Mouse (Mus musculus) c-Kit-positive CD71-positive TER-119-positive erythroid progenitor cells, embryonic 14.5 days (primary cell): ENCODE results near the gene Usp25.

Source experiments
- DNase-seq: peaks from one replicate; pipeline ENCODE4 v3.0.0-alpha.2; 2013; ENCODE audit warnings: low spot score

The Usp25 gene

DNA sequence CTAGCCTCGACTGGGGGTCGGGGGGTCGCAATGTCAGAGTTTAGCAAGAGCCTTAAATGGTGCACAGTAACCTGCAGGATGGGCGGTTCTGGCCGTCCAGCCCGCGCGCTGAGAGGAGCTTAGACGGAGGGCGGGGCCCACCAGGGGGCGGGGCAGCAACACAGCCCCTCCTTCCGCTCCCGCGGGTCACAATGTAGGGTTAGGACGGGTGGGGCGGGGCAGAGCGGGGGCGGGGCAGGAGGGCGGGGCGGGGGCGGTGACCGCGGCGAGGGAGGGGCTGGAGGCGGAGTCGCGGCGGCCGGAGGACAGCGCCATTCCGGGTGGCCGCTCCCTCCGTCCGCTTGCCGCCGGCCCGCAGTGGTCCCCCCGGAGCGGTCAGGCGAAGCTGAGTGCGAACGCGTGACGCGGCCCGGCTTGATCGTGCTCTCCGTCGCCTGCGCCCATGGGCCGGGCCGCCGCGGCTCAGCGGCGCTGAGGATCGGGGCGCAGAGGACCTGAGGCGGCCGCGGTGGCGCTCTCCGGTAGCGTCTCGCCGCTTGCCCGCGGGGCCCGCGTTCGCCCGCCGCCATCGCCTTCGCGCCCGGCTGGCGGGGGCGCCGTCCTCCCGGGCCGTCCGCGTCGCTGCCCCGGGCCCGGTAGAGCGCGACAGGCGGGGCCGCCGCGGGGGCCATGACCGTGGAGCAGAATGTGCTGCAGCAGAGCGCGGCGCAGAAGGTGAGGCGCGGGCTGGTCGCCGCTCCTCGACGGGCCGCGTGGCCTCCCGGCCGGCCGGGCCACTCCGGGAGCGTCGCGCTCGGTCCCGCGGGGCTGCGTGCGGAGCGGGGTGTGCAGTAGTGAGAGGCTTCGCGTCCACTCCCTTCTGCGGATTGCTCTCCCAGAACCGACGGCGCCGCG lies at the start of gene Usp25:
TSS of gene Usp25 (plus strand) at position 280 of the 894 bp plus-strand sequence.
- peak; percentile 89 for DNase-seq

DNA sequence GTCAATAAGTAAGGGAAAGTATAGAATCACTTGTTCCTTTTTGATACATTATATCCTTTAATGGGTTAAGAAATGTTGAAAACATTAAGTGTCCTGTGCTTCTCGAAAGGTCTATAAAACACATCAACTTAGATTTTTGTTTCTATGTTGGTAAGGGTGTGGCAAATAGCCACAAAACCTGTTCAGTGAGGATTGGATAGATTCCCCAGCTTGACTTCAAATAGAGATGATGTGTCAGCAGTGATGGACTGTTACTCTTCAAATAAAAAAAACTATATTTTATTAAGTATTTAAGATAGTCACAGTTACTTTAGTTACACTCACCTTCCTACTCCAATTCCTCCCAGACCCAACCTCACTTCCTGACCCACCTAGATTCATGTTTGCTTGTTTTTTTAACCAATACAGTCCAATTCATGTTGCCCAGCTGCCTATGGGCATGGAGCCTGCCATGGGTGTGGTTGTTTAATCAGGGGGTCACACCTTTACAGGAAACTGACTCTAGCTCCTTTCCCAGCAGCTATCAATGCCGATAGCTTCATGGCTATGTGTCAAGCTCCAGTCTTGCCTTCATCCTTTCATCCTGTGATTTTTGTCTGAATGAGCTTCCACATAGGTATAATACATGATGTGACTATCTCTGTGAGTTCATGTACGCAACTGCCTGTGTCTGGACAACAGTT lies 45.8 kb upstream of the Usp25 start:
- peak; percentile 18 for DNase-seq

DNA sequence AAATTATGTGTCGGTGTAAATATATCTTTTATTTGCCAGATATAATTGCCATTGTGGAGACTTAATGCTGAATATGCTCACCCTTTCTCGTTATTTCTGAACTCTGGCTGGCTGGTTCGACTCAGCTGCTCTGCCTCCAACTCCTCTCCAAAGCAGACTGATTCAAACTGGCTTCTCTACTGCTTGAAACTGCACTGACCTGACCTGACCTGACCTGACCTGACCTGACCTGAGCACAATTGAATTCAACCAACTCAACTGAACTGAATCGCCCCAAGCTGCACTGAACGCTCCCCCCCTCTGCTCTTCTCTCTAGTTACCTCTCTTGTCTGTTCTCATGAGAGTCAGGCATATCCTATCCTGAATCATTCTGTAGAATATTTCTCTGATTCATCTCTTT lies 42.3 kb upstream of the Usp25 start:
- no peak for DNase-seq

DNA sequence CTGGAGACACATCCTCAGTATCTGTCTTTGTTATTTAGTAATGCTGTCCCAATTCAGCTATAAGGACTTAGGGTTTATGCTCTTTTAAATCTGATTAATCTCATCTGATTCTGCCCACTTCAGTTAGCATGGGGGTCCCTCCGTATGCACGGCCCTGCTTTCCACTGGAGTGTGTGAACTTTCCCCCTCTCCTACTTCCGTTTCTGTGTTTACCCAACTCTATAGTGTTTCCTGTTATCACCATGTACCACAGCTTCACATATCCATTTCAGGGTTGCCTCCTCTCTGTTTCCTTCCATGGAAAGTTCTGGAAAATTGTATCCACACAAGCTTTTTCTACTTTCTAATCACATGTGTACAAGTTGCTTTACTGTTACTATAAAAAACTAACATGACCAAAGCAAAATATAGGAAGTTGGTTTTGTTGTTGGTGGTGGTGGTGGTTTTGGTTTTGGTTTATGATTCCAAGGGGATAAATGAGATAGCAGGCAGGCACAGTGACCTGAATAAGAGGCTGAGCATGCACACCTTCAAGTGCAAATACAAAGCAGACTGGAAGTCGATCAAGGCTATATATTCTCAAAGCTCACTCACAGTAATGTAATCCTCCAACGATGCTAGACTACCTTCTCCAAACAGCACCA lies 36.6 kb upstream of the Usp25 start:
- no peak for DNase-seq

DNA sequence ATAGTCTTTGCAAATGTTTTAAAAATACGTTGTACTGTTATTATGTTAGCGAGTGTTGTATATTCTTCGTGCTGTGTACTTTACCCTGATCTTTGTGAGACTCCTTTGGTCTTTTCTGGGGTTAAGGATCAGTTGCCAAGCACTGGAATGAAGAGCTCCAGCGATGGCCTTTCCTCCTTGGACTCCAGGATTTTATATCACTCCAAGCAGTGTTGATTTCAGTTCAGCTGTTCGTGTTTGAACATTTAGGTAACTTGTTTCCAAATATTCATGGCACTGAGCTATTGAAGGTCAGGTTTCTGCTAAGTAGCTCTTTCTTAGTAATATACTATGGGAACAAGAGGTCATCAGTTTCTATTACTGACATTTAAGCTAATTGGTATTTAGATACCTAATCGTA lies 29.8 kb upstream of the Usp25 start:
- no peak for DNase-seq

DNA sequence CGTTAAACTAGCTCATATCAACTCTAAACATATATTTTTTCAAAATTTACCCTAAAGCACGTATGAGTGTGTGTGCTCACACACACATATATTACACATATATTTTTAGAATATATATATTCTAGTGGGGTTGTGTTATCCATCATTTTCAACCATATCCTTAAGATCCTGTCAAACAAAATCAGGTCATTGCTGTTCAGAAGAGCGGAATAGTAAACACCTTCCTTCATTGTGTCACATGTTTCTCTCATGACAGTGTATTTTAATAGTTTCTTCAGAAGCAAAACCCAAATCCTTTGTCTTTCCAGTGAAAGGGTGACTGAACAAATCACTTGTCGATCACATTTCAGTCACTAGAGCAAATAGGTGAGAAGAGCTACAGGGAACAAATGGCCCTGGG lies 25.8 kb upstream of the Usp25 start:
- DNase-seq = no peak

DNA sequence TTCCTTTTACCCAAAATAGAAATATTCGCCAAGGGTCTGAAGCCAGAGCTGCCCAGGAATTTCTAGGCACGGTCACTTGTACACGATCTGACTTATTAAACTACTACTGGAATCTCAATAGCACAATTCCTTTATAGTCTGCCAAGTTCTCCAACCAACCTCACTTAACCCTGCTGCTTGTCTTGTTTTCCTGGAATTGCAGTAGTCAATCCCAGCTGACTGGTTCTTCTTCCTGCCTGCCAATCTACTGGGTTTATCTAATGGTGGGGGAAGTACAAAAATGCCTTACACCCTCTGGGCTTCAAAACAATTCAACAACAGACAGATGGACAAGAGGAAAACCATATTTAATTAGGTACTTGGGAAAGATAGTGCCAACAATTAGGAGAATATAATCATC lies 9.6 kb upstream of the Usp25 start:
- DNase-seq = no peak

DNA sequence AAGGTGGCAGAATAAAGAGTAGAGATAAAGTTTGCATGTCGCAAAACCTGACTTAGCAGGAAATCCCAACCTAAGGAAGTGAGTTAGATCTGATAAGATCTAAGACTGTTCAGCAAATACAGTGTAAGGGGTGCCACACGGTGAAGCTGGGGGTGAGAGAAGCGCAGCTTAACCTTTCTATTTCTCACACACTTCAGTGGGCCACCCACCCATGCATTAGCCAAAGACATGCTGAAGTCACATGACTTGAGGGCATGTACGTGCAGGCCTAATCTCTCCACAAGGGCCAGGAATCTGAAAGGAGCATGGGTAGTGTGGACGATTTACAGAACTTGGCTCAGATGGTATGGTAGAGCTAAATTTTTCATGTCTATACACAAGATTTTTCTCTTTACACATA lies 4.3 kb upstream of the Usp25 start:
- DNase-seq = no peak

DNA sequence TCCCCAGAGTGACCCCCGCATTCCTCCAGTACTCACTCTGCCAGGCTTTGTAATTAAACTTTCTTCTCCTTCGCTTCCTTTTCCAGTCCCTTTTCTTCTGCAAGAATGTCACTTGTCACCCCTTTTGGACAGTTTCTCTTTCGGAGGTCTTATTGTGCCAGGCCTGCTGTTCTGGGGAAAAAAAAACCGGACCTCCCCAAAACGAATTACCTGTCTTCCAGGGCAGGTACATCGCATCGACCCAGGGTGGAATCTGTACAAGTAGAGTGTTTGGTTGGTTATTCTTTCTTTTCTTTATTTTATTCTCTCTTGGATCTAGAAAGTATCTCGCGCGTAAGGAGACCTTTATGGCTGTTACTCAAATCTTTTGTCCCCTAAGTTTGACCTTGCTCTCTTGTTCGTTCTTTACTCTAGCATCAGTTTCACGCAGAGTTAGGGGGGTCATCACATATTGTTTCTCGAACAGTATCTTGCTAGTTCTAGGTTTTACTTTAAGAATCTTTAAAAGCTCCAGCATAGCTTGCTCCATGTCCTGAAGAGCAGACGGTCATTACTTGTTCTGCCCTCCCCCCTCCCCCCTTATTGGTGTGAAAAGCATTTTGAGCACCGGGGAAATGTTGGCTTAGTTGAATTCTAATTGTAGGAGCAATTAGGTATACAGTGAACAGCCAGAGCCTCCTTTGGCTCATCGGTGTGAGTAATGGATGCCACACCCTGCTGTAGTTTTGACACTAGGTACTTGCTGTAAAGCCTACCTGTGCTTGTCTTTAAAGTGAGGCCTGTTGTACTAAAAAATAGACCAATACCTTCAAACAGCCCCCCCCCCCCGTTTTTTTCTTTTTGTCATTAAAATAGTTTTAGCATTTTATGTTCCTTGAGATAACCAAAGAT lies 1.1 kb downstream of the Usp25 start:
- DNase-seq = no peak

DNA sequence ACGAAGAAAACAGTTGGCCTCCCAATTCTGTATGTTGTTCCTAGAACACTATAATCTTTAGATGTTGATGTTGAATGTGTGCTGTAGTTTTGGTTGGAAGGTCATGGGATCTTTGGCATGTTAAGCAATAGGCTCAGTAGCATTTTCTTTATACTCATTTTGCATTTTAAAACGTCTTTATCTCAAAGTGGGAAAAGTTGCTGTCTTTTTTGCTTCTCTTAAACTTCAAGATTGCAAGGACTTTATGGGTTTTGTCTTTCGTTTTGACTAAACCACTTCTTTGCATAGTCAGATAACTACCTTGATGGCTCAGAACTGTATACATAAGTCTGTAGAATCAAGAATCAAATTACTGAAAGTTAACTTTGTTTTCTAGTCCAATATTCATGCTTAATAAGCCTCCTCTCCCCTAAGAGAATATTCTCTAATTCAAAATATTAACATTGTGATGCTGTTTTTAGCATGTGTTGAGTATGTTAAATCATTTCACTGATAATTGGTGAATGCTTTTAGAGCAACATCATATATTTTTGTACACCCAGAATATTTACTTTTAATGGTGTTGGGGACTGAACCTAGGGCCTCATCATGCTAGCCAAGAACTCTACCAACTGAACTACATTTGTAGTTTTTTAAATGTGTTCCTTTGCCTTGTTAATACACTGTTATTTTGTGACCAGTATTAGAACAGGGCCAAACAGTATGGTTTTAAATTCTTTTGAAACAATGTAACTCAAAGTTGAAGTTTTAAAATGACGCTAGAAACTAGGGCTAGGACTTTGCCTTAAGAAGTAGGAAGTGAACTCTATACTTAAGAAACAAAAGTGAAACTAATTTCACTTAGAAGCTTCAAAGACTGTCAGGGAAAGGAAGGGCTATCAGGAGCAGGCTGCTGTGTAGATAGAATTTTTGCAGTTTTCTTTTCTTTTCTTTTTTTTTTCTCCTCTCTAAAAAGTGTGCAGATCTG lies 2.2 kb downstream of the Usp25 start:
- DNase-seq = no peak

DNA sequence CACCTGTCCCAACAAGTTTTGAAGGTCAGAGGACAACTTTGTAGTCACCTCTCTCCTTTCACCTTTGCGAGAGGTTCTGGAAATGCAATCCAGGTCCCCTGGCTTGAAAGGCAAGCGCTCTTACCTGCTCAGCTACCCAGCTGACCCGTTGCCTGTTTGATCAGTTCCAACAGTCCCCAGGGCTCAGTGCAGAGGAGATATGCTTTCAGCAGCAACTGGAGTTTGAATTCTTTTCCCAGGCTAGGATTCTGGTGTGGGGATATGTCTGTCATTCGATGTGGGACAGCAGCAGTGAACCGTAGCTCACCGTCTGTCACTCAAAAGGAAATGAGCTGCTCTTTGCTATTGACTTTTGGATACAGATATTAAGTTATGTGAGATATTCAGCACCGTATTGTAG lies 4.4 kb downstream of the Usp25 start:
- DNase-seq = no peak

DNA sequence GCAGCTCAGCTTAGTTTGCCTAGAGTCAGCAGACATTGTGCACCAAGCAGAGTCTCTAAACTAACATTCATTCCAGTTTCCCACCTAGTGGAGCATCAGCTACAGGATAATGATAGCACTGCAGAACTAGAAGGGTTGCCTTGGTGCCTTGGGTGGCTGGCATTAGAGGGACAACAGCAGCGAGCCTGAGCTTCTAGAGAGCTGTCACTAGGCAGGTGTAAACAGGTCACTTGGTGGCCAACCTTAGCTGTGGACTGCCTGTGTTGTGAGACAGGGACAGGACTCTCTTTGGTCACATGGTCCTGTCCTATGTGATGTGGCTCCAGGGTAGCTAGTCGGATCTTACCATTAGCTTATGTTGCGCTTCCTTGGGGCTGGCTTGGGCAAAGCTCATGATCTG lies 6.7 kb downstream of the Usp25 start:
- DNase-seq = no peak

DNA sequence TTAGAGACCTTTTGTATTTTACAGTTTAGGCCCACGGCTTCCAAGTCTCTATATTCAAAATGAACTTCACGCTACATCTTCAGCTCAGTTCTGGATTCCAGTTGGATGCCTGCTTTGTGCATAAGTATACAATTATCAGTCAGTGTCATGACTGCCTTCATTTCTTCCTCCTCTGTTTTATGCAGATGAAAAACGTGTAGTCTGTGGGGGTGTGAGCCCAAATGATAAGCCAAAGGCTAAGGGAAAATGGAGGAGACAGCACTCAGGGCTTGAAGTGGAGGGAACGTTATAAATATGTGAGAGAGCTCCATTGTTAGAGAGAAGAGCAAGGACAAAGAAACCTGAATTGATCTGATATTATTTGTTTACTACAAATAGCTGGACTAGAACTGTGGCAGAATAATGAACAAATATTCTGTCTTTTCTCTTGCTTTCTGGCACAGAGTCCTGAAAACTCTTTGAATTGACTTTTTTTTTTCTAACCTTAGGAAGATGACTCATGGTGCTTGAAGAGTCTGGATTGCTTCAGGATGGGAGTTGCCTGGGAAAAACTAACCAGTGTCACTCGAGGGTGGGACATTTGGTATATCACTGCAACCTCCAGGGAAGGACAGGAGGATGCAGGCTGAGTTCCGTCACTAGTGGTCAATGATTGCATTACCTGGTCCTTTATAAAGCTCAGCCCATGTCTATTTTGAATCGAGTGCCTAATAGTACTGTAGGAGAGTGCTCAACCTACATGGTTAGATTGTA lies 10.3 kb downstream of the Usp25 start:
- no peak for DNase-seq

DNA sequence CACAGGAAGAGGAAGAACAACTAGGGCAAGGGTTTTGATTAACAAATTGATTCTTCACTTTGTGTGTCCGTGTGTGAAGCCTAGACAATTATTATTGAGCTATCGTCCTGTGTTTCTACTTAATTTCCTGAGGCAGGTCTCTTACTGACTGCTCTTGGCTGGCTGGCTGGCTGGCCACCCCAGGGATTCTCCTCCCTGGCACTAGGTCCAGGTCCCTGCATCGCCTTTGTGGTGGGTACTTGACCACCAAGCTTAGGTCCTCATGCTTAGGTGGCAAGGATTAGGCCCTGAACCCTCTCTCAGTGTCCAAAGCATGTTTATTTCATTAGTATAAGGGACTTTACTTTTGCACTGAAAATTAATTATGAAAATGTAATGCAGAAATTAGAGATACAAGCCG lies 12.6 kb downstream of the Usp25 start:
- DNase-seq = no peak

DNA sequence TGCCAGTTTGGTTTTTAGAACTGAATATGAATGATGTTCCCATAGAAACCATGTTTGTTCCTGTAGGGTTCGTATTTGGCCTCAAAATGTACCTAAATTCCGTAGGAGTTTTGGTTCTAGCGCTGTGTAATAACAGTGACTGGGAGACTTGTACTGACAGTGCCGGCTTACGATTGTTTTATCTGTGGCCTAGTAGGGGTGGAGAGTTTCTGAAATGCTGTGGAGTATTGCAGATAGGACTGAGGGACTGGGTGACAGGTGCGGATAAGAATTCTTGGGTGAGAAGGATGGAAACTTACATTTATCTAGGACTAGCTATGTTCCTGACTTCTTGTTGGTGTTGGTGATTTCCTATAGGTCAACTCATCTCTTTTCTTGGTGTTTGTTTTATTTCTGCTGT lies 13.4 kb downstream of the Usp25 start:
- peak; percentile 90 for DNase-seq

DNA sequence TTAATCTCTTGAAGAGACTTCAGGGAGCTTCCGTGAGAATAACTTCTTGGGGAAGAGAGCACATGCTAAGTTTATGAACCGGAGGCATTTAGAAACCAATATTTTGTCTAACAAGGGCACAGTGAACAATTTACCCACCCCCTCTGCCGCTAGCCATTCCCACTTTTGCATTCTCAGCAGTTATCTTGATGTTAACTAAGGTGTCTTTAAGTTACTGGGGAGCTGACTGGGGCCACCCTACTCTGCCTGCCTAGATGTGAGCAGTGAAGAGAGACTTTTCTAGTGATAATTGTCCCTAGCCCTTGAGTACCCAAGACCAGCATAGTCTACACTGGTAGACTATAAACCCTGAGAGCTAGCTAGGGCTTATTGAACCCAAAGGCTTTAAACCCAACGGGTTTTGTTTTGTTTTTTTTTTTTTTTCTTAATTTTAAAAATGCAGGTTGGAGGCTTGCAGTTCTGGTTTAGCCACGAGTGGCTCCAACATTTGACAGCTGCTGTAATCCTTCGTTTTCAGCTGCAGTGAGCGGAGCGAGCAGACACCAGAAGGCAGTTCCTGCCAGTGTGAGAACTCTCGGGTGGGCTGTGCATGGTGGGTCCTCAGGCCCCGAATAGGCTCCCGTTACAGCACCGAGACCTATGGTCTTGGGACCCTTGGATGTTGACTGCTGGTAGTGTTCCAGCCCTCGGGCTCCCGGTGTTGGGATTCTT lies 14.6 kb downstream of the Usp25 start:
- DNase-seq = no peak

DNA sequence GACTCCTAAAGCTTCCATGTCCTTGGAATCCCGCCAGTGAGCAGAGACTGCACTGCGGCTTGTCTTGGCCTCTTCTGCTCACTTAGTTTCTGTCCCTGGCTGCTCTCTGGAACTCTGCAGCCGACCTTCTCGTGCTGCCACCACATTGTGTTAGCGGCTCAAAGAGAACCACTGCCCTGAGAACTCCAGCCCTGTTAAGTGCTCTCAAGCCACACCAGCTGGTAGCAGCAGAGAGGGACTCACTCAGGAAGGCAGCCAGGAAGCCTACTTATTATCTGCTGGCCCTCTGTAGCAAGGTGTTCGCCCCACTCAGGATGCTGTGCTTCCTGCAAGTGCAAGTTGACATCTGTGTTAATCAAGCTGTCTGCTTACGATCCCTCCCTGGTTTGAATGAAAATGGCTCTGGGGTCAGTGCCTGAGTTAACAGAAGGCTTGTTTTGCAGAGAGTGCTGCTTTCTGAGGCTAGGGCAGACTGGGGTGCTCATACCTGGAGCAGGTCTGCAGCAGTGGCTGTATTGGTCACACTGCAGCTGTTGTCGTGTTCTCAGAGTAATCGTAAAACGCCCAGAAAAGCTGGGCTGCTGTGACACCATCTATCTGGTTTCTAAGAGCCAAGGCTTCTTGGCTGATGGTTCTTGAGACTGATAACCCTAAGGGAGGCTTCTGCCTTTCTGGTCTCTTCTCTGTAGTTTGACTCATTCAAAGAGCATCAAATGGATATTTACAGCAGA lies 15.3 kb downstream of the Usp25 start:
- no peak for DNase-seq

DNA sequence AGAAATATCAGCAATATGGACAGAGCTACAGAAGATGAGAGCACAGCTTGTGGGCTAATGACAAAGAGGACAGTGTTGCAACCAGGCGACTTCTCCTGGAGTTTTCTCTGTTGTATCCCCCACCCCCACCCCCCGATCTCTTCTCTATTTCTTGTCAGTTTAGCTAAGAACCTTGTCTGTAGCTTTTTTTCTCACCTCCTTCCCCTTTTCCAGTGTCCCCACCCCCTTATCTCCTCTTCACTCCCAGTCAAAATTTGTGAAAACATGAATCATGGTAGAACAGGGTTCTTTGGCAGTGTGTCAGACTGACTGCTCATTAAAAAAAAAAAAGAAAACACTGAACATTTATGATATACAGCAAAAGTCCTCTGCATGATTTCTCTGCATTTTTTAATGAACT lies 16.9 kb downstream of the Usp25 start:
- DNase-seq = no peak

DNA sequence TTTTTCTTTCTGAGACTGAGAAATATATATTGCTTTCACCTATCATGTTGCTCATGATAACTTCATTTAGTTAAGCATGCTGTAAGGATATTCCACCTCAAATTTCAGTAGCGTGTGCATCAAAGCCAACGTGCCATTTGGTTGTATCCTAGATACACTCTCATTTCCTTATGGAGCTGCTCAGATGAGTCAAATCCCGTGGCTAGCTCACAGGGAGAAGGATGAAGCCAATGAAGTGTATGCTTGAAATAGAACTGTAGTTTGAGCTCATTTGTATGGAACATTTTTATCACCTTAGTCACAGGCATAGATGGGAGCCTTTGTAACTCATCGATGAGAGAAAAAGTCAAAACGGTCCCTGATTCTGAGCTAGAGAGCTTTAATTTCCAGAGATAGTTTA lies 20.8 kb downstream of the Usp25 start:
- no peak for DNase-seq
